Mouse (Mus musculus): Measurements from ENCODE around the gene Dnajb9. TPM values are rescaled to one million over a fixed set of nuclear protein-coding genes. Genes with fewer than 3 reads are reported as not detected.

Gene Dnajb9
- polyA plus RNA-seq, 1 experiment from 2014 or later, result 22.6 TPM

Small RNAs within 50 kb of the gene (microRNA-seq; reads per million reads assigned to microRNA genes)
- not detected for gene Mir5627

Other genes with a start within 250 kb of the Dnajb9 start
- gene Pnpla8, start 11.0 kb upstream of the Dnajb9 start, polyA plus RNA-seq (2015; fragmentation: Nextera tagmentation; extraction: Ambion mirVana), result 78.0 and 81.1 TPM in 2 replicates
- 10.0 and 10.5 TPM in 2 replicates for gene Nrcam, start 118.6 kb upstream of the Dnajb9 start, polyA plus RNA-seq (2015; fragmentation: Nextera tagmentation; extraction: Ambion mirVana)

Measured in kidney, embryonic 16.5 days (tissue).